Mouse (Mus musculus): Measurements from ENCODE around the gene Spopl. TPM values are rescaled to one million over a fixed set of nuclear protein-coding genes. Genes with fewer than 3 reads are reported as not detected.
"Not testable (repeated sequence)": the region's sequence is repeated elsewhere in the genome, so short reads cannot be mapped to it uniquely, and the experiment has no call there.

Spopl gene
- 8.7 and 14.2 TPM in 2 replicates for polyA plus RNA-seq (2016; fragmentation: Nextera tagmentation; extraction: Ambion mirVana)

GRCm38 (mm10) chr2:23571302-23572156 is at the start of gene Spopl:
Gene Spopl (minus strand): TSS chr2:23572106.
- Histone ChIP-seq H3K27me3 (ENCODE audit: low read depth, poor library complexity, severe bottlenecking) (peaks cover 4% of the 10 kb centered on the region; the same call in 1 of the 2 replicates), H3K9me3 (replicated peaks) (no peaks in the 10 kb centered on the region), H3K36me3 (peaks cover 9% of the 10 kb centered on the region; the same call in 1 of the 2 replicates), H3K27ac (peak within 1 kb of the TSS; percentile 95), H3K4me1 (peaks cover 9% of the 10 kb centered on the region), H3K4me3 (peak within 1 kb of the TSS; percentile 94)
- peak; percentile 89 for DNase-seq (ENCODE audit: low spot score)
- 3% methylated on average over 58 of the region's 58 CpGs for WGBS

- H3K36me3 ChIP-seq = no peaks in the 10 kb centered on the region
- H3K9me3 ChIP-seq (replicated peaks) = no peaks in the 10 kb centered on the region
- H3K4me1 ChIP-seq = no peaks in the 10 kb centered on the region
- no peaks in the 10 kb centered on the region for H3K27me3 ChIP-seq (ENCODE audit: low read depth, poor library complexity, severe bottlenecking)
- no peak for DNase-seq (ENCODE audit: low spot score)
- no peak overlapping the region for H3K27ac ChIP-seq
- H3K4me3 ChIP-seq = no peak overlapping the region
Measured at GRCm38 (mm10) chr2:23620128-23620527, 48.2 kb upstream of the Spopl start.

GRCm38 (mm10) chr2:23617989-23618388 is 46.1 kb upstream of the Spopl start:
- Histone ChIP-seq H3K27ac (no peak overlapping the region), H3K4me1 (no peaks in the 10 kb centered on the region), H3K4me3 (no peak overlapping the region), H3K27me3 (ENCODE audit: low read depth, poor library complexity, severe bottlenecking) (no peaks in the 10 kb centered on the region), H3K36me3 (no peaks in the 10 kb centered on the region), H3K9me3 (replicated peaks) (no peaks in the 10 kb centered on the region)
- no peak for DNase-seq (ENCODE audit: low spot score)

GRCm38 (mm10) chr2:23605391-23605790 is 33.5 kb upstream of the Spopl start:
- no peaks in the 10 kb centered on the region for H3K27me3 ChIP-seq (ENCODE audit: low read depth, poor library complexity, severe bottlenecking)
- DNase-seq (ENCODE audit: low spot score) = no peak
- no peak overlapping the region for H3K27ac ChIP-seq
- no peaks in the 10 kb centered on the region for H3K36me3 ChIP-seq
- H3K9me3 ChIP-seq (replicated peaks) = no peaks in the 10 kb centered on the region
- no peak overlapping the region for H3K4me3 ChIP-seq
- H3K4me1 ChIP-seq = no peaks in the 10 kb centered on the region

GRCm38 (mm10) chr2:23588769-23589168 is 16.9 kb upstream of the Spopl start:
- Histone ChIP-seq H3K9me3 (replicated peaks) (no peaks in the 10 kb centered on the region), H3K27me3 (ENCODE audit: low read depth, poor library complexity, severe bottlenecking) (no peaks in the 10 kb centered on the region), H3K36me3 (no peaks in the 10 kb centered on the region), H3K4me1 (no peaks in the 10 kb centered on the region), H3K4me3 (no peak overlapping the region), H3K27ac (no peak overlapping the region)
- DNase-seq (ENCODE audit: low spot score) = no peak
- 39% methylated on average over 2 of the region's 2 CpGs for WGBS

GRCm38 (mm10) chr2:23572157-23572532 is 239 bp upstream of the Spopl start:
- not testable (repeated sequence) for H3K36me3 ChIP-seq; H3K4me1 ChIP-seq; H3K9me3 ChIP-seq (replicated peaks); DNase-seq (ENCODE audit: low spot score); H3K27me3 ChIP-seq (ENCODE audit: low read depth, poor library complexity, severe bottlenecking)
- H3K4me3 ChIP-seq = peak overlapping the region; percentile 94
- peak overlapping the region; percentile 95 for H3K27ac ChIP-seq
- WGBS = 24% methylated on average over 4 of the region's 4 CpGs

- Histone ChIP-seq H3K36me3 (peaks cover 9% of the 10 kb centered on the region; the same call in 1 of the 2 replicates), H3K27ac (no peak overlapping the region), H3K9me3 (replicated peaks) (no peaks in the 10 kb centered on the region), H3K27me3 (ENCODE audit: low read depth, poor library complexity, severe bottlenecking) (peaks cover 4% of the 10 kb centered on the region; the same call in 1 of the 2 replicates), H3K4me3 (peak overlapping the region; percentile 94; the same call in 1 of the 2 replicates), H3K4me1 (peaks cover 9% of the 10 kb centered on the region)
- no peak for DNase-seq (ENCODE audit: low spot score)
- 85% methylated on average over 4 of the region's 4 CpGs for WGBS
Measured at GRCm38 (mm10) chr2:23570563-23570962, 1.3 kb downstream of the Spopl start.

GRCm38 (mm10) chr2:23568775-23569174 is 3.1 kb downstream of the Spopl start:
- no peak for DNase-seq (ENCODE audit: low spot score)
- Histone ChIP-seq H3K4me1 (peaks cover 9% of the 10 kb centered on the region), H3K27me3 (ENCODE audit: low read depth, poor library complexity, severe bottlenecking) (peaks cover 4% of the 10 kb centered on the region; the same call in 1 of the 2 replicates), H3K4me3 (no peak overlapping the region), H3K36me3 (peaks cover 9% of the 10 kb centered on the region; the same call in 1 of the 2 replicates), H3K9me3 (replicated peaks) (no peaks in the 10 kb centered on the region), H3K27ac (no peak overlapping the region)
- 90% methylated on average over 1 of the region's 1 CpGs for WGBS

- Histone ChIP-seq H3K36me3 (peaks cover 15% of the 10 kb centered on the region), H3K27me3 (ENCODE audit: low read depth, poor library complexity, severe bottlenecking) (no peaks in the 10 kb centered on the region), H3K4me1 (no peaks in the 10 kb centered on the region), H3K9me3 (replicated peaks) (no peaks in the 10 kb centered on the region), H3K27ac (no peak overlapping the region), H3K4me3 (no peak overlapping the region)
- no peak for DNase-seq (ENCODE audit: low spot score)
- WGBS = 86% methylated on average over 2 of the region's 2 CpGs
Measured at GRCm38 (mm10) chr2:23565081-23565801, 6.7 kb downstream of the Spopl start.

GRCm38 (mm10) chr2:23562898-23563297 is 9.0 kb downstream of the Spopl start:
- H3K27ac ChIP-seq = no peak overlapping the region
- H3K27me3 ChIP-seq (ENCODE audit: low read depth, poor library complexity, severe bottlenecking) = no peaks in the 10 kb centered on the region
- H3K36me3 ChIP-seq = peaks cover 10% of the 10 kb centered on the region; the same call in 1 of the 2 replicates
- H3K9me3 ChIP-seq (replicated peaks) = no peaks in the 10 kb centered on the region
- no peak for DNase-seq (ENCODE audit: low spot score)
- no peaks in the 10 kb centered on the region for H3K4me1 ChIP-seq
- H3K4me3 ChIP-seq = no peak overlapping the region
- 97% methylated on average over 3 of the region's 3 CpGs for WGBS

- H3K9me3 ChIP-seq (replicated peaks) = no peaks in the 10 kb centered on the region
- DNase-seq (ENCODE audit: low spot score) = no peak
- peaks cover 10% of the 10 kb centered on the region; the same call in 1 of the 2 replicates for H3K36me3 ChIP-seq
- no peaks in the 10 kb centered on the region for H3K27me3 ChIP-seq (ENCODE audit: low read depth, poor library complexity, severe bottlenecking)
- WGBS = 89% methylated on average over 2 of the region's 2 CpGs
- H3K27ac ChIP-seq = no peak overlapping the region
- H3K4me1 ChIP-seq = no peaks in the 10 kb centered on the region
- H3K4me3 ChIP-seq = no peak overlapping the region
Measured at GRCm38 (mm10) chr2:23559186-23559585, 12.7 kb downstream of the Spopl start.

GRCm38 (mm10) chr2:23551235-23551634 is 20.7 kb downstream of the Spopl start:
- DNase-seq (ENCODE audit: low spot score) = no peak
- H3K27ac ChIP-seq = no peak overlapping the region
- no peak overlapping the region for H3K4me3 ChIP-seq
- WGBS = 68% methylated on average over 1 of the region's 1 CpGs
- H3K36me3 ChIP-seq = no peaks in the 10 kb centered on the region
- no peaks in the 10 kb centered on the region for H3K27me3 ChIP-seq (ENCODE audit: low read depth, poor library complexity, severe bottlenecking)
- no peaks in the 10 kb centered on the region for H3K9me3 ChIP-seq (replicated peaks)
- no peaks in the 10 kb centered on the region for H3K4me1 ChIP-seq

GRCm38 (mm10) chr2:23547220-23547619 is 24.7 kb downstream of the Spopl start:
- Histone ChIP-seq H3K36me3 (no peaks in the 10 kb centered on the region), H3K4me3 (no peak overlapping the region), H3K9me3 (replicated peaks) (no peaks in the 10 kb centered on the region), H3K27me3 (ENCODE audit: low read depth, poor library complexity, severe bottlenecking) (no peaks in the 10 kb centered on the region), H3K27ac (no peak overlapping the region), H3K4me1 (no peaks in the 10 kb centered on the region)
- no peak for DNase-seq (ENCODE audit: low spot score)
- 100% methylated on average over 1 of the region's 1 CpGs for WGBS

All from limb, embryonic 10.5 days (tissue).